Mouse (Mus musculus) spleen, adult 2 months (tissue): Measurements from ENCODE around the gene 4933417A18Rik.

Source experiments
- CTCF ChIP-seq: fragments of 200-500 bp; IDR thresholded peaks from 2 replicates; pipeline ENCODE4 v1.5.1; 2011; ENCODE audit warnings: mild to moderate bottlenecking, inconsistent platforms; ENCODE audit not compliant: insufficient read depth, insufficient read length, insufficient replicate concordance; ENCODE audit errors: extremely low read depth
- POLR2A ChIP-seq: fragments of 200-500 bp; IDR thresholded peaks from 2 replicates; pipeline ENCODE4 v1.6.1; 2011; ENCODE audit warnings: low read depth, low read length, inconsistent platforms

- TF ChIP-seq CTCF: no peak
- no peak for TF ChIP-seq POLR2A
These were observed 67.5 kb downstream of the 4933417A18Rik start for GRCm38 (mm10) chr13:34991581-34992273.
